Mouse (Mus musculus): ENCODE results near the gene Hspb2. TPM values are rescaled to one million over a fixed set of nuclear protein-coding genes. Genes with fewer than 3 reads are reported as not detected.

Hspb2 gene
- polyA plus RNA-seq (2015; fragmentation: Nextera tagmentation; extraction: Ambion mirVana), result 2.6 and 3.6 TPM in 2 replicates

DNA sequence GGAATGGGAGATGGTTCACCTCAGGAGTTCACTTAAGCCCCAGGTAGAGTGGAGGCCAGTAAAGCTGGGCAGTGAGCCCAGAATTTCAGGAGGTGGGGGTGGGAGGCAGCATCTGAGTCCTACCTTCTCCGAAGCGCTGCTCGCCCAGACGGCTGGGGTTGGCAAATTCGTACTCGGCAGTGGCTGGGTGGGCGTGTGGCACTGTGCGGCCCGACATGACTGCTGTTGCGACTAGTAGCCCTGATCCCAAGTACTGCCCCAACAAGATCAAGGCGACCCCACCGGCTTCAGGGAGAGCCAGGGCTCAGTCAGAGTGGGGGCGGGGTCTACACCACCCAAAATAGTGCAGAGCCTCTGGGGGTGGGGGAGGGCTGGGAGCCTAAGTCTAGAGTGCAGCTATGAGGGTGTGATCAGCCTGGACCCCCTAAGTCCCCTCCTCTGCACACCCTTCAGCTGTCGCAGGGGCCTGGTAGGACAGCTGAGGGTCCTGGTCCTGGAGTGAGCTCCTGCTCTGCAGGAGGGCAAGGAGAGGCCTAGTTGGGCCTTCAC is at the start of gene Hspb2:
Gene Hspb2 (minus strand): TSS at position 301 of the 549 bp plus-strand sequence.

DNA sequence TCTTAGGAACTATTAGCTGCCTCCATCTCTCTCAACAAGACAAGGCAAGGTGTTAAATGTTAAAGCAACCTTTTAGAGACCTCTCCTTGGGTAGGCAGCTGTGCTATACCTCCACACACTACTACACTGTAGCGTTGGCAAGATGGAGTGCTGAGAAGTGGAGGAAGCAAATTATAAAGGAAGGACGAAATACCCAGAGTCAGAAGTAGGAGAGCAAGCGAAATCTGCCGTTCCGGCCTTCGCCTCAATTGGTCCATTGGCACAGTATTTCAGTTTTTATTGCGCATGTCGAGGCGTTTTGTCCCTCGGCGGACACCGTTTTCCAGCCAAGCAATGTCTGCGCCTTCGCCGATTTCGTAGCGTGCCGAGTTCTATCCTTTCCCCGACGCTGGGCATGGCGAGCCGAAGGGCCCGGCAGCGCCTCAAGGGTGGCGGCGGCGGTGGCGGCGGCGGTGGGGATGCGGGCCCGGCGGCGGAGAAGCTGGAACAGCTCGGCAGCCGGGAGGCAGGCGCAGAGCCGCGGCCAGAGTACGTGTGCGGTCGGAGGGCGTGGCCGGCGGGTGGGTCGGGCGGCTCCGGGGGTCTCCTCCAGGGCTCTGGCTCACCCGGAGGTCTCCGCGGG is 22.9 kb upstream of the Hspb2 start, which contains the start of the genes Alg9 and 1110032A03Rik:
Gene Alg9 (plus strand): TSS at position 29 of the 622 bp plus-strand sequence.
Gene 1110032A03Rik (minus strand): TSS at position 530 of the 622 bp plus-strand sequence.

DNA sequence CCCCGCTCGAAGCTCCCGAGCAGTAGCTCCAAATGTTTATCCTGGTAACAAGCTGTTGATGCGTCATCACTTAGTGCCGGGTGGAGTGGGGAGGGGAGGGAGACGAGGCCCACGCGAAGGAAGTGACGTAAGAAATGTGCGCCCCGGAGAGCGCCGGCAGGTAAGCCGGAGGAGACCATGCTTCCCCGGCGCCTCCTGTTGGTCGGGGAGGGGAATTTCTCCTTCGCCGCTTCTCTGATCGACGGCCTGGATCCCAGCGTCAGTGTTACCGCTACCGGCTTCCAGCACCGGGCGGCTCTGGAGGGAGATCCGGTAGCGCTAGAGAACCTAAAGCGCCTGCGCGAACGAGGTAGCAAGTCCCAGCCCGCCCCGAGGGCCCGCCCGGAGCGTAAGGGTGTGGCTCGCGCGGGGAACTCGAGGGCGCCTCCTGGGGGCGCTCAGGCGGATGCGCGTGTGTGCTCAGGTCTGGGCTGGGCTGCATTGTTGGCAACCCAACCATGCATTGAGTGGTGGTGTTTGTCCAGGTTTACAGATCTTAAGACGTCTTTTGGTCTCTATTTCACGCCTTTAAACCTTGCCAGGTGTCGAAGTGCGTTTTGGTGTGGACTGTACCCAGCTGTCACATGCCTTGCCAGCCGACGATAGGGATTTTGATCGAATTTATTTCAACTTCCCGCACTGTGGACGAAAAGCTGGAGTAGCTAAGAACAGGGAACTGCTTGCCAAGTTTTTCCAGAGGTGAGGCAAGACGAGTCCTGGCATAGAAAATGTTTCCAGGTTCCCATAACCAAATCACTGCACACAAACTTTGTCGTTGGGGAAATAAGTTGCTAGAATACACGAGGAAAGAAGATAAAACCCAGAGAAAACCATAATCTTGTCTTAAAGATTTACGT is 16.2 kb upstream of the Hspb2 start, which contains the start of gene Fdxacb1:
Gene Fdxacb1 (plus strand): TSS at position 130 of the 896 bp plus-strand sequence.

DNA sequence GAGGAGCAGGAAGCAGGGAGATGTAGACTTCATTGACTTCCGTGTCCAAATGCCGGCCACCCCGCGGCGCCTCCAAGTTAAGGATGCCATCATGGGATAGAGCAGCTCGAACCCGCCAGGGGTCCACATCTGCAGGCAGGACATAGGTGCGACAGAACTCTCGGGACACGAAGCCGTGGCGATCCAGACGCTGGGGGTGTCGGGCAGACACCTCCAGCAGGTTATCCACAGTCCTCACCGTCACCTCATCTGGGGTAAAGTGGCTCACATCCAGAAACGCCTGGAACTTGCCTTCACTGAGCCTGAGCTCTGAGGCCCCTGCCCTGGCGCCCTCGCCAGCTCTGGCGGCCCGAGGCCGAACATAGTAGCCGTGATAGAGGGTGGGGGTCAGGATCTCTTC is 831 bp downstream of the Hspb2 start, which contains the start of gene Cryab:
Gene Cryab (plus strand): TSS at position 3 of the 400 bp plus-strand sequence.

DNA sequence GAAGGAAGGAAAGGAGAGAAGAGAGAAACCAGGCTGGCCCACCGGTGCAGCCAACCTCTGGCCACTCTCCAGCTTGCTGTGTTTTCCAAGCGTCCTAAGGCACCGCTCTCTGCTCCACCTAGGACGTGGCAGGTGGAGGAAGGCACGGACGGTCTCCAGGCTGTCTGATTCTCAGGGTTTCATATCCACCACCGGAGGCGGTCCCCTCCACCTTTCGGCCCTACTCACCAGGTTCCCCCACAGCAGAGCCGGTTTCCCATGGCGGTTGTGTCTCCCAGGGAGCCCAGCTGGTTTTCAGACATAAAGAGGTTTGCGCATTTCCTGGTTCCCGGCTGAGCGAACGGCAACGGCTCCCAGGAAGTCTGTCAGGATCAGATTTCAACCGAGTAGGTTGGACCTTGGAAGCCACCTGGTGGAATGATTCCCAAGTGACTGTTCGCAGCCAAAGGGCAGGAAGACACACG is 5.9 kb downstream of the Hspb2 start, which contains the start of gene 2310030G06Rik:
Gene 2310030G06Rik (minus strand): TSS at position 323 of the 464 bp plus-strand sequence.

DNA sequence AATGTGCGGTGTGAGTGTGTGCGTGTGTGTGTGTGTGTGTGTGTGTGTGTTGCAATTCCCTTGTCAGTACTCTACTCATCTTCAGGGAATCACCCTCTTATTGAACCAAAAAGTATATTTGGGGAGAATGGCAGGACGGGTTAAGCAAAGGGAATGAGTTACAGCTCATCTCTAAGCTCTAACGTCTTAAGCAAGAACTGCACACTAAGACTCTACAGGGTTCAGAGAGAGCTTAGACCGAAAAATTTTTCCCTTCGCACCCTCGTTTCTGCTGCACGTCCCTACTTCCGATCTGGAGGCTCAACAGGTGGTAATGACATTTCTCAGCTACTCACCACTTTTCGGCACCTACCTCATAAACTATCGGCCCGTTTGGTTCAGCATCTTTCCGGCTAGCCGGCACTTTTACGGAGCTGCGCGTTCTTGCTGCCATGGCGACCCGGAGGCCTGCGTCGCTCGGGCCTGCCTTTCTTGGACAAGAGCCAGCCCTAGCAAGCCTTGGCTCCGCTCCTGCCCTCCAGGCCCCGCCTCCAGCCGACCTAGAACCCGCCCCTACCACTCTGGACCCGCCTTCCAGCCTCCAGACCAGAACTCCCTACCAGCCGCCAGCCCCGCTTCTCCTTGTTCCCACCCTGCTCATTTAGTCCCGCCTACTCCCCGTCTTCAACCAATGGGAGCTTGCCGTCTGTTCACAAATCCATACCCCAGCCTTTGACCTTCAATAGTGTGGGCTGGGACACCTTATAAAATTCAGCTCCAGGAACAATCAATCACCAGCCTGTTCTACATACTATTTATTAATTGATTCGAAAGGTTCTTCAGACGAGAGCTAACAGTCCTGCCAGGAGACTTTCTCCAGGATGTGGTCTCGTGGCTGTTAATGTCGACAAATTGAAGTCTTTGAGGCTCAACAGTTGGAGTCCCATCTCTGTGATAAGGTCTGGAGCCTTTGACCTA is 13.0 kb downstream of the Hspb2 start, which contains the start of gene Dixdc1:
Gene Dixdc1 (minus strand): TSS at position 604 of the 957 bp plus-strand sequence.

Other genes with a start within 250 kb of the Hspb2 start
- 64.5 and 69.3 TPM in 2 replicates for gene Pts, start 223.6 kb downstream of the Hspb2 start, polyA plus RNA-seq (2015; fragmentation: Nextera tagmentation; extraction: Ambion mirVana)
- 25.1 and 37.1 TPM in 2 replicates for gene Il18, start 197.5 kb downstream of the Hspb2 start, polyA plus RNA-seq (2015; fragmentation: Nextera tagmentation; extraction: Ambion mirVana)
- gene Bco2, start 197.2 kb downstream of the Hspb2 start, polyA plus RNA-seq (2015; fragmentation: Nextera tagmentation; extraction: Ambion mirVana), result 0.35 and 0.61 TPM in 2 replicates
- gene Tex12, start 191.0 kb downstream of the Hspb2 start, polyA plus RNA-seq (2015; fragmentation: Nextera tagmentation; extraction: Ambion mirVana), result 0.15 TPM in 1 of 2 replicates, not detected in the other
- 257 TPM in 2 replicates for gene Sdhd, start 148.5 kb downstream of the Hspb2 start, polyA plus RNA-seq (2015; fragmentation: Nextera tagmentation; extraction: Ambion mirVana)
- 165 and 173 TPM in 2 replicates for gene Timm8b, start 148.4 kb downstream of the Hspb2 start, polyA plus RNA-seq (2015; fragmentation: Nextera tagmentation; extraction: Ambion mirVana)
- gene Pih1d2, start 135.0 kb downstream of the Hspb2 start, polyA plus RNA-seq (2015; fragmentation: Nextera tagmentation; extraction: Ambion mirVana), result 1.3 and 1.5 TPM in 2 replicates
- 13.8 and 15.5 TPM in 2 replicates for gene Nkapd1, start 134.9 kb downstream of the Hspb2 start, polyA plus RNA-seq (2015; fragmentation: Nextera tagmentation; extraction: Ambion mirVana)
- 26.0 and 31.2 TPM in 2 replicates for gene Dlat, start 92.6 kb downstream of the Hspb2 start, polyA plus RNA-seq (2015; fragmentation: Nextera tagmentation; extraction: Ambion mirVana)
- 0.77 and 1.0 TPM in 2 replicates for gene Dixdc1, start 12.8 kb downstream of the Hspb2 start, polyA plus RNA-seq (2015; fragmentation: Nextera tagmentation; extraction: Ambion mirVana)
- gene 2310030G06Rik, start 5.8 kb downstream of the Hspb2 start, polyA plus RNA-seq (2015; fragmentation: Nextera tagmentation; extraction: Ambion mirVana), result 1.9 and 2.0 TPM in 2 replicates
- gene Cryab, start 1.0 kb downstream of the Hspb2 start, polyA plus RNA-seq (2015; fragmentation: Nextera tagmentation; extraction: Ambion mirVana), result 28.7 and 32.9 TPM in 2 replicates
- gene Fdxacb1, start 15.9 kb upstream of the Hspb2 start, polyA plus RNA-seq (2015; fragmentation: Nextera tagmentation; extraction: Ambion mirVana), result 9.2 and 11.6 TPM in 2 replicates
- gene Alg9, start 22.7 kb upstream of the Hspb2 start, polyA plus RNA-seq (2015; fragmentation: Nextera tagmentation; extraction: Ambion mirVana), result 14.4 and 14.8 TPM in 2 replicates
- 28.0 and 29.5 TPM in 2 replicates for gene 1110032A03Rik, start 23.2 kb upstream of the Hspb2 start, polyA plus RNA-seq (2015; fragmentation: Nextera tagmentation; extraction: Ambion mirVana)
- 61.9 and 75.8 TPM in 2 replicates for gene Ppp2r1b, start 92.9 kb upstream of the Hspb2 start, polyA plus RNA-seq (2015; fragmentation: Nextera tagmentation; extraction: Ambion mirVana)